Mouse (Mus musculus): ENCODE data around the gene Syce2. TPM values are rescaled to one million over a fixed set of nuclear protein-coding genes. Genes with fewer than 3 reads are reported as not detected.

Gene Syce2
- polyA plus RNA-seq, 1 experiment from 2014 or later = 25.2 TPM

GRCm38 (mm10) chr8:84893709-84894134 lies 21.8 kb downstream of the Syce2 start, which contains the start of gene Gcdh:
TSS of gene Gcdh (minus strand) at chr8:84893921.
- H3K4me2 ChIP-seq (ENCODE audit: low read length) = peak within 1 kb of the TSS; percentile 79
- no peaks in the 10 kb centered on the region for H3K9me3 ChIP-seq (ENCODE audit: control insufficient read depth, low read length)
- peaks cover 6% of the 10 kb centered on the region in 2 experiments for H3K4me1 ChIP-seq (ENCODE audit: control insufficient read depth in 2 of 2, insufficient read depth in 2 of 2, low read length in 2 of 2)
- H3K4me3 ChIP-seq (ENCODE audit: control insufficient read depth in 1 of 2, insufficient read depth in 1 of 2, low read depth in 1 of 2, low read length in 2 of 2) = peak within 1 kb of the TSS; percentile 78 to 88
- peak within 1 kb of the TSS; percentile 85 for H3K9ac ChIP-seq (ENCODE audit: low read length)
- H3K27me3 ChIP-seq (ENCODE audit: control insufficient read depth, insufficient read depth, low read length) = no peaks in the 10 kb centered on the region
- peak; percentile 93 for ATAC-seq (ENCODE audit: insufficient number of reproducible peaks, insufficient read depth, low FRiP score, low read depth)
- 0% methylated on average over 11 of the region's 11 CpGs for WGBS
- peaks cover 20% of the 10 kb centered on the region for H3K36me3 ChIP-seq (ENCODE audit: control insufficient read depth, insufficient read depth, low read length)
- 0 out of 4 replicates have a peak within 1 kb of the TSS, but pooled peaks of 1 of the 2 experiments have one; percentile 14 for H3K27ac ChIP-seq (replicated peaks in 1 of 2; ENCODE audit: control insufficient read depth in 1 of 2, insufficient read depth in 1 of 2, low read depth in 2 of 2, low read length in 2 of 2)

GRCm38 (mm10) chr8:84895963-84896362 lies 24.1 kb downstream of the Syce2 start:
- Histone ChIP-seq H3K4me1 (ENCODE audit: control insufficient read depth in 2 of 2, insufficient read depth in 2 of 2, low read length in 2 of 2) (peaks cover 6% of the 10 kb centered on the region in 2 experiments), H3K9ac (ENCODE audit: low read length) (no peak overlapping the region), H3K27me3 (ENCODE audit: control insufficient read depth, insufficient read depth, low read length) (peaks cover 4% of the 10 kb centered on the region; the same call in 1 of the 2 replicates), H3K4me3 (ENCODE audit: control insufficient read depth in 1 of 2, insufficient read depth in 1 of 2, low read depth in 1 of 2, low read length in 2 of 2) (no peak overlapping the region), H3K4me2 (ENCODE audit: low read length) (no peak overlapping the region), H3K36me3 (ENCODE audit: control insufficient read depth, insufficient read depth, low read length) (peaks cover 2% of the 10 kb centered on the region; the same call in 1 of the 2 replicates), H3K27ac (replicated peaks in 1 of 2; ENCODE audit: control insufficient read depth in 1 of 2, insufficient read depth in 1 of 2, low read depth in 2 of 2, low read length in 2 of 2) (no peak overlapping the region), H3K9me3 (ENCODE audit: control insufficient read depth, low read length) (no peaks in the 10 kb centered on the region)
- WGBS = 81% methylated on average over 5 of the region's 5 CpGs
- no peak for ATAC-seq (ENCODE audit: insufficient number of reproducible peaks, insufficient read depth, low FRiP score, low read depth)

GRCm38 (mm10) chr8:84901071-84901470 lies 29.2 kb downstream of the Syce2 start:
- no peak overlapping the region for H3K27ac ChIP-seq (replicated peaks in 1 of 2; ENCODE audit: control insufficient read depth in 1 of 2, insufficient read depth in 1 of 2, low read depth in 2 of 2, low read length in 2 of 2)
- 28% methylated on average over 4 of the region's 4 CpGs for WGBS
- no peak overlapping the region for H3K4me2 ChIP-seq (ENCODE audit: low read length)
- no peak overlapping the region for H3K9ac ChIP-seq (ENCODE audit: low read length)
- ATAC-seq (ENCODE audit: insufficient number of reproducible peaks, insufficient read depth, low FRiP score, low read depth) = no peak
- no peak overlapping the region for H3K4me3 ChIP-seq (ENCODE audit: control insufficient read depth in 1 of 2, insufficient read depth in 1 of 2, low read depth in 1 of 2, low read length in 2 of 2)
- H3K4me1 ChIP-seq (ENCODE audit: control insufficient read depth in 2 of 2, insufficient read depth in 2 of 2, low read length in 2 of 2) = peaks cover 0 to 4% of the 10 kb centered on the region in 2 experiments; a peak in 1 of 4 replicates
- peaks cover 13% of the 10 kb centered on the region for H3K27me3 ChIP-seq (ENCODE audit: control insufficient read depth, insufficient read depth, low read length)
- H3K9me3 ChIP-seq (ENCODE audit: control insufficient read depth, low read length) = no peaks in the 10 kb centered on the region
- H3K36me3 ChIP-seq (ENCODE audit: control insufficient read depth, insufficient read depth, low read length) = no peaks in the 10 kb centered on the region

- WGBS = 44% methylated on average over 3 of the region's 3 CpGs
- H3K36me3 ChIP-seq (ENCODE audit: control insufficient read depth, insufficient read depth, low read length) = no peaks in the 10 kb centered on the region
- peak within 1 kb of the TSS; percentile 99 for H3K4me2 ChIP-seq (ENCODE audit: low read length)
- H3K27ac ChIP-seq (replicated peaks in 1 of 2; ENCODE audit: control insufficient read depth in 1 of 2, insufficient read depth in 1 of 2, low read depth in 2 of 2, low read length in 2 of 2) = no peak within 1 kb of the TSS
- H3K9me3 ChIP-seq (ENCODE audit: control insufficient read depth, low read length) = no peaks in the 10 kb centered on the region
- peaks cover 13% of the 10 kb centered on the region for H3K27me3 ChIP-seq (ENCODE audit: control insufficient read depth, insufficient read depth, low read length)
- peak within 1 kb of the TSS; percentile 58 to 71 for H3K4me3 ChIP-seq (ENCODE audit: control insufficient read depth in 1 of 2, insufficient read depth in 1 of 2, low read depth in 1 of 2, low read length in 2 of 2)
- H3K9ac ChIP-seq (ENCODE audit: low read length) = peak within 1 kb of the TSS; percentile 79
- H3K4me1 ChIP-seq (ENCODE audit: control insufficient read depth in 2 of 2, insufficient read depth in 2 of 2, low read length in 2 of 2) = peaks cover 0 to 4% of the 10 kb centered on the region in 2 experiments; a peak in 1 of 4 replicates
- no peak; the same call in 1 of the 2 replicates for ATAC-seq (ENCODE audit: insufficient number of reproducible peaks, insufficient read depth, low FRiP score, low read depth)
Observed at GRCm38 (mm10) chr8:84901752-84902151, 29.8 kb downstream of the Syce2 start, which contains the start of gene Klf1. TSS of gene Klf1 (plus strand) at chr8:84901928.

GRCm38 (mm10) chr8:84902367-84902919 lies 30.5 kb downstream of the Syce2 start:
- H3K27ac ChIP-seq (replicated peaks in 1 of 2; ENCODE audit: control insufficient read depth in 1 of 2, insufficient read depth in 1 of 2, low read depth in 2 of 2, low read length in 2 of 2) = no peak overlapping the region
- peaks cover 0 to 4% of the 10 kb centered on the region in 2 experiments; a peak in 1 of 4 replicates for H3K4me1 ChIP-seq (ENCODE audit: control insufficient read depth in 2 of 2, insufficient read depth in 2 of 2, low read length in 2 of 2)
- H3K27me3 ChIP-seq (ENCODE audit: control insufficient read depth, insufficient read depth, low read length) = peaks cover 13% of the 10 kb centered on the region
- WGBS = 5% methylated on average over 24 of the region's 24 CpGs
- peak overlapping the region; percentile 58 to 71 for H3K4me3 ChIP-seq (ENCODE audit: control insufficient read depth in 1 of 2, insufficient read depth in 1 of 2, low read depth in 1 of 2, low read length in 2 of 2)
- H3K9ac ChIP-seq (ENCODE audit: low read length) = peak overlapping the region; percentile 79
- H3K9me3 ChIP-seq (ENCODE audit: control insufficient read depth, low read length) = no peaks in the 10 kb centered on the region
- H3K36me3 ChIP-seq (ENCODE audit: control insufficient read depth, insufficient read depth, low read length) = no peaks in the 10 kb centered on the region
- no peak; the same call in 1 of the 2 replicates for ATAC-seq (ENCODE audit: insufficient number of reproducible peaks, insufficient read depth, low FRiP score, low read depth)
- H3K4me2 ChIP-seq (ENCODE audit: low read length) = peak overlapping the region; percentile 99

GRCm38 (mm10) chr8:84902920-84903661 lies 31.2 kb downstream of the Syce2 start:
- Histone ChIP-seq H3K27ac (replicated peaks in 1 of 2; ENCODE audit: control insufficient read depth in 1 of 2, insufficient read depth in 1 of 2, low read depth in 2 of 2, low read length in 2 of 2) (no peak overlapping the region), H3K4me2 (ENCODE audit: low read length) (peak overlapping the region; percentile 99), H3K27me3 (ENCODE audit: control insufficient read depth, insufficient read depth, low read length) (peaks cover 13% of the 10 kb centered on the region), H3K9me3 (ENCODE audit: control insufficient read depth, low read length) (no peaks in the 10 kb centered on the region), H3K4me3 (ENCODE audit: control insufficient read depth in 1 of 2, insufficient read depth in 1 of 2, low read depth in 1 of 2, low read length in 2 of 2) (peak overlapping the region; percentile 58 to 71), H3K4me1 (ENCODE audit: control insufficient read depth in 2 of 2, insufficient read depth in 2 of 2, low read length in 2 of 2) (peaks cover 0 to 5% of the 10 kb centered on the region in 2 experiments; a peak in 1 of 4 replicates), H3K9ac (ENCODE audit: low read length) (peak overlapping the region; percentile 79), H3K36me3 (ENCODE audit: control insufficient read depth, insufficient read depth, low read length) (no peaks in the 10 kb centered on the region)
- peak; percentile 78 for ATAC-seq (ENCODE audit: insufficient number of reproducible peaks, insufficient read depth, low FRiP score, low read depth)
- WGBS = under 1% methylated on average over 65 of the region's 68 CpGs

- Histone ChIP-seq H3K9me3 (ENCODE audit: control insufficient read depth, low read length) (no peaks in the 10 kb centered on the region), H3K27me3 (ENCODE audit: control insufficient read depth, insufficient read depth, low read length) (peaks cover 17% of the 10 kb centered on the region), H3K36me3 (ENCODE audit: control insufficient read depth, insufficient read depth, low read length) (no peaks in the 10 kb centered on the region), H3K4me3 (ENCODE audit: control insufficient read depth in 1 of 2, insufficient read depth in 1 of 2, low read depth in 1 of 2, low read length in 2 of 2) (no peak overlapping the region), H3K9ac (ENCODE audit: low read length) (no peak overlapping the region), H3K27ac (replicated peaks in 1 of 2; ENCODE audit: control insufficient read depth in 1 of 2, insufficient read depth in 1 of 2, low read depth in 2 of 2, low read length in 2 of 2) (no peak overlapping the region), H3K4me1 (ENCODE audit: control insufficient read depth in 2 of 2, insufficient read depth in 2 of 2, low read length in 2 of 2) (peaks cover 5 to 7% of the 10 kb centered on the region in 2 experiments; a peak in 2 of 4 replicates), H3K4me2 (ENCODE audit: low read length) (no peak overlapping the region)
- no peak for ATAC-seq (ENCODE audit: insufficient number of reproducible peaks, insufficient read depth, low FRiP score, low read depth)
- WGBS = 87% methylated on average over 7 of the region's 7 CpGs
Observed at GRCm38 (mm10) chr8:84904351-84904750, 32.4 kb downstream of the Syce2 start.
